Mouse (Mus musculus) erythroblast, embryonic 14.5 days (primary cell): ENCODE data around the gene Ephx1.

Source experiments
- GATA1 ChIP-seq: IDR thresholded peaks from 2 replicates; pipeline ENCODE4 v1.6.1; 2012; ENCODE audit warnings: low read length, inconsistent platforms, mixed read lengths
- TAL1 ChIP-seq: IDR thresholded peaks from 3 replicates; pipeline ENCODE4 v1.6.1; 2012; ENCODE audit warnings: low read length, inconsistent platforms, mixed read lengths

GRCm38 (mm10) chr1:181022265-181022664 lies 1.6 kb upstream of the Ephx1 start:
- TF ChIP-seq GATA1 (no peak), TAL1 (no peak)
